Mouse (Mus musculus) central nervous system, embryonic 11.5 days (tissue): Measurements from ENCODE around the gene Syt6. TPM values are rescaled to one million over a fixed set of nuclear protein-coding genes. Genes with fewer than 3 reads are reported as not detected.

ENCODE experiments used
- polyA plus RNA-seq: library from polyadenylated mRNA; depleted of rRNA; stranded (reverse); fragments of >200 nt; gene quantifications from 2 replicates; pipeline ENCODE4 v1.2.3, GENCODE M21; 2012; rRNA removed

The Syt6 gene
- polyA plus RNA-seq: 2.8 and 2.9 TPM in 2 replicates

DNA sequence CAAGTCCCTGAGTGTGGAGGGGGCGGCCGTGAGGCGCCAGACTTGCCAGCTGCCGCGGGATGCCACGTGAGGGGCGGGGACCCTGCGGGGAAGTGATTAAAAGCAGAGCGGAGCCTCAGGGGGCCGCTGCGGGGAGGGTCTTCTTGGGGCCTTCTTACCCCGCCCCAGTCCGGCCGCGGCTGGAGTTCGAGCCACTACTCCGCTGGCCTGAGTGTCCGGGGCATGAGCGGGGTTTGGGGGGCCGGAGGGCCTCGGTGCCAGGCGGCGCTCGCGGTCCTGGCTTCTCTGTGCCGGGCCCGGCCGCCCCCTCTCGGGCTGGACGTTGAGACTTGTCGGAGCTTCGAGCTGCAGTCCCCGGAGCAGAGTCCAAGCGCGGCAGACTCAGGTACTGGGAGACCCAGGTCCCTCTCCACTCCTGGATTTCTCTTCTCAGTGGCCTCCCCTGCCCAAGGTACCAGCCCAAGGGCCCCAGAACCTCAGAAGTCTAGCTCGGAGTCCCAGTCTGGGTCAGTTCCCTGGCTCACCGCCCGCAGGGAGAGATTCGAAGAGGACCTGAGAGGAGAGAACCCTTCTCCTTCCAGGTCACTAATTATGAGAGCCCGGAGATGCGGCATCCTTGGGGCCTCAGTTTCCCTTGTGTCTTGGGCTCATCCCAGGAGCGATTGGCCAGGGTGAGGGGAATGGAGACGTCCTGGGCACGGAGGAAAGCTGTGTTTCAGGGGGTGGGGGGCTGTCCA is at the start of gene Syt6:
Syt6 (plus strand) TSS at position 76 of the 737 bp plus-strand sequence.

DNA sequence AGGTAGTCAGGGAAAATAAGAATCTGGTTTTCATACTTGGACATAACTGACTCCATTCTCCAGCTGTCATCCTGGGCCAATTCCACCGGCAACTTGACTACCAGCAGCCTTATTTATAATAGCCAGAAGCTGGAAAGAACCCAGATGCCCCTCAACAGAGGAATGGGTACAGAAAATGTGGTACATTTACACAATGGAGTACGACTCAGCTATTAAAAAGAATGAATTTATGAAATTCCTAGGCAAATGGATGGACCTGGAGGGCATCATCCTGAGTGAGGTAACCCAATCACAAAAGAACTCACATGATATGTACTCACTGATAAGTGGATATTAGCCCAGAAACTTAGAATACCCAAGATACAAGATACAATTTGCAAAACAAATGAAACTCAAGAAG is 70.9 kb downstream of the Syt6 start, which contains the start of gene Atg4a-ps:
Atg4a-ps (minus strand) TSS at position 101 of the 400 bp plus-strand sequence.

Other genes starting within 250 kb of the Syt6 start
- 0.04 and 0.14 TPM in 2 replicates for gene Atg4a-ps, start 70.8 kb downstream of the Syt6 start, polyA plus RNA-seq
- gene Olfml3, start 162.8 kb downstream of the Syt6 start, polyA plus RNA-seq: 4.8 and 15.5 TPM in 2 replicates
- not detected in 2 replicates for gene Gm10964, start 164.1 kb downstream of the Syt6 start, polyA plus RNA-seq
- 21.7 and 34.2 TPM in 2 replicates for gene Hipk1, start 216.3 kb downstream of the Syt6 start, polyA plus RNA-seq
- gene Dclre1b, start 234.2 kb downstream of the Syt6 start, polyA plus RNA-seq: 9.2 and 12.5 TPM in 2 replicates
- gene Ap4b1, start 234.3 kb downstream of the Syt6 start, polyA plus RNA-seq: 21.2 and 26.4 TPM in 2 replicates
- gene Gm43064, start 234.3 kb downstream of the Syt6 start, polyA plus RNA-seq: 0.15 and 0.40 TPM in 2 replicates